Mouse (Mus musculus): ENCODE measurements at regions not wholly inside any gene's neighbourhood (a gene's known extent, or its start where the extent isn't known, plus 50 kb on each side); places are given as distances from the start of the nearest gene placed in this dataset.

DNA sequence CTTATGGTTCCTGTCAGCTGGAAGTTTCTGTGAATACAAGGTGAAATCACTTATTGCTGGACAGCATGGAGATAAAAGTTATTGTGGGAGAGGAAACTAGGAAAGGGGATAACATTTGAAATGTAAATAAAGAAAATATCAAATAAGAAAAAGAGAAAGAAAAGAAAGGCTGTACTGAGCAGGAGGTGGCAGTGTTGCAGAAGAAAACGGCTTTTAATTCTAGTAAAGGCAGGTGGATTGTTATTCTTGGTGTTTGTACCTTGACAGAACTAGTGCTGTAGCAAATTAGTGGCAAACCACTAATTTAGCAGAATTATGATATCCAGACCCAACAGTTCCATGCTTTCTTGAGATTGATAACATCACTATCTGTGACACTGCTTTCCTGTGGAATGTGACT, 52.6 kb downstream of the Gm10358 start:
- DNase-seq = no peak

DNA sequence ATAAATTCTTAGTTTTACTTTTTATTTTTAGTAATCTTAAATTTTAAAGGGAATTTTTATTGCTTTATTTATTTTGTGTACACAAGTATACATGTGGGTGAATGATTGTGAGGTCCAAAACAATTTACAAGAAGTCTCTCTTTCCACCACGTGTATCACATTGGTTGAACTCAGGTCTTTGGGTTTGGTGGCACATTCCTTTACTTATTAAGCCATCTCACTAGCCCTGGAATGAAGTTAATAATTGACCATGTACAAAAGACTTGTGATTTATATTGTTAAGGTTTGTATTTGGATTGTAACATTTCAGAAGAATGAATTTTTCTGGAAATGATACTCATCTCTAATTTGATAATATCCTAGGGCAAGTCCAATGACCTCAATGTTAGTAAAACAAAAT, 56.2 kb downstream of the Gm10358 start:
- DNase-seq = no peak

DNA sequence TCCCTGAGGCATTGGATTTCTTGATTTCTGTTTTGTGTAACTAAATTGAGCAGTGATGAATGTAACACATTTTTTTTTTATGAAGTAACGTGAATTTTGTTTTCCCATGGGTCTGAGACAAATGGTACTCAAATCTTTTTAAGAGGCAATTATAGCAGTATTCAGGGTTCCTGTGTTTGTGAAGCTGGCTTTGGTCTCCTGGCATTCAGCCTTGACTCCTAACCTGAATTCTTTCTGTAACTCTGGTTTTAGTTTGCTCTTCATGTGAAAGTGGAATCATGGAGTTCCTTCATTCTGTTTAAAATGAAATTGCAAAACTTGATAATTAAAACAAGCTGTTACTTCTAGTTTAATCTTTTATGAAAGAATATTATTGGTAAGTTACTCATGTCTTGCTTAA, 58.3 kb downstream of the Gm10358 start:
- no peak for DNase-seq

DNA sequence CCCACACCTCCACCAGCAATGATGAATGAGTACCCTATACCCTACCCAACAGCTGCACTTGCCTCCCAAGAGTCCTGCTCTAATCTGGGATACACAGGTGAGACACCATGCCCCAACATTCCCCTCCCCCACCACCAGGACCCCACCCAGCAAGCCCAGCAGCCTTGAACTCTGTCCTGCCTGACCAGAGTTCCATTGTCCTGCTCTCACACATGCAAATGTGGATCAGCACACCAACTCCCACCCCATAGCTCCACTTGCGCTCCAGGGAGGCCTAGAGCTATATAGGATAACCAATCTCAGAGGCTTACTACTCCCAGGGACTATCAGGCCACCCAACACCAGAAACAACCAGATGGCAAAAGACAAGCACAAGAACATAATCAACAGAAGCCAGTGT, 85.8 kb downstream of the Gm10358 start:
- DNase-seq = no peak

DNA sequence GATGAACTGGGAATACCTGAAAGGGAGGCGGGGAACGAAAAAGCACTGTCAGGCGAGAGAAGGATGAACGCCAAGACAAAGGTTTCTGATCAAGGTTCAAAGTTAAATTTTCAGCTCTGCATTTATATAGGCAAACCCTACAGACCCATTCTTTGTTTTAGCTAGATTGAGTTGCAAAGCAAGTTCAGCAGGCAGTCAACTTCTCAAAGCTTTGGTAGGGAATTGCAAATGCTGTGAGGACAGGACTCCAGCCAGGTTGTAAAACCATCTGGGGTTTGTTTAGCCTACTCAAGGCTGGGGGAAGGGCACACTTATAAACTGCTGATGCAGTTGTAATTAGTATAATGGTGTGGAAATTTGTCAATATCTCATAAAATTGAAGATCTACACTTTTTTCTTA, 87.9 kb downstream of the Gm10358 start:
- DNase-seq = no peak

DNA sequence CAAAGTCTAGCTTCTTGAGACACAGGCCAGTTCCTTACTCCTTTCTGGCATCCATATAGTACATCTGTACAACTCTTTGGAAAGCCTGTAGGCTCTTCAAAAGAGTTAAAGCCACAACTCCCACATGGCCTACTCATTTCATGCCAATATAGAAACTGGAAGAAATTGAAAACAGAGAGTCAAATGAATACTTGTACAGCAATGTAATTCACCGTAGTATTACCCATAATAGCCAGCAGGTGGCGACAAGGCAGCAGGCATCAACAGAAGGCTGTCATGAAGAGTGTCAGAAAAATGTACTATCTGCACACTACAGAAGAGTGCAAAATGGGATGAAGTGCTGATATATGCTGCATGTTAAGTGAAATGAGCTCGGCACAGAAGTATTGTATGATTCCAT, 90.5 kb downstream of the Gm10358 start:
- DNase-seq = peak; percentile 69 to 75

DNA sequence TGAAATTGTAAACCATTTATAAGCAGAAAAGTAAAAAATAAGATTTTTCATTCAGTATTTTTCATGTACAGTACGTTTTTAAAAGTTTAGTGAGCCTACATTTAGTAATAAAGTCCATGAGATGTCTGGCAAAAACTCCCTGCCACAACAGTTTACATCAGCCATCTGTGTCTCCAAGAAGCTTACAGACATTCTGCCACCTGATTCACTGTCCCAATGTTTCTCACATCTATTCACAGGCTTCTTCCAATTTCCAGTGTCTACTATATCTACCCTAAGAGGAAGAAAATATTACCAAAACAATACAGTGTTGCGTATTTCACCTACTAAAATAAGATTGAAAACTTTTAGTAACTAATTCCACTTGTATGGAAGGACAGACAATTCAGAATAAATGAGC, 95.7 kb downstream of the Rasd2 start:
- no peak for DNase-seq

DNA sequence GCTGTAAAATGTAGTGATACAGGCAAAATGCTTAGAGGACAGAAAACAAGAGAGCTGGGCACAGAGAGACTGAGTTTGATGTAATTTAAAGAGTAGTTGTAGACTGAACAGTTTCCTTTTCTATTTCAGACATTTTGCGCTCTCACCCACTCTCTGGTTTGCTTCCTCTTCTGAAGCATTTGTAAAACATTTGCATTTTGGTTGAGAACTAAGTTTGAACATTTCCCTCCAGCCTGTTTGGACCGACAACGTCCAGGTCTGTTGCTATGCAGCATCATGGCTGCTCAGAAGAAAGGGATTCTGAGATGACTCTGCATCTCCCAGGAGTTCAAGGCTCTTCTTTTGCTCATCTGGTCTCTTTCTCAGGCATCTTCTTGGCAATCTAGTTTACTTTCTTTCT, 78.2 kb downstream of the Rasd2 start:
- DNase-seq = no peak

DNA sequence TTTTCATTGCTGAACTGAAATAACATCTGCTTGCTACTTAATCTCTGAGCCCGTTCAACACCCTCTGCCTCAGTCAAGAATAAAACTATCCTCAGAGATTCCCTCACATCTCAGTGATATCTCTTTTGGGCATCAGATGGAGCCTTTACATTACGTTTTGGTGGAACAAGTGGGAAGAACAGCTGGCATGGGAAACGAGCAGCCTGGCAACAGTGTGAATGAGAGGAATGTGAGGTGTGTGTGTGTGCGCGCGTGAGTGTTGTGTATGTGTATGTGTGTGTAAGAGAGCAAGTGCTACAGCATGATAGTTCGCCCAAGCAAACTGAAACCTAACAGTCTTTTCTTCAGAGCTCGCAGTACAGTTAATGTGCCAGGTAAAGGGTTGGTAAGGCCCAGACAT, 76.2 kb downstream of the Rasd2 start:
- no peak for DNase-seq

All from cerebellum, postnatal 10 days (tissue).